Mouse (Mus musculus): ENCODE data around the gene Dot1l. TPM values are rescaled to one million over a fixed set of nuclear protein-coding genes. Genes with fewer than 3 reads are reported as not detected.

Dot1l gene
- total and polyA plus RNA-seq, 3 experiments: 8.7 to 118 (median 105) TPM

DNA sequence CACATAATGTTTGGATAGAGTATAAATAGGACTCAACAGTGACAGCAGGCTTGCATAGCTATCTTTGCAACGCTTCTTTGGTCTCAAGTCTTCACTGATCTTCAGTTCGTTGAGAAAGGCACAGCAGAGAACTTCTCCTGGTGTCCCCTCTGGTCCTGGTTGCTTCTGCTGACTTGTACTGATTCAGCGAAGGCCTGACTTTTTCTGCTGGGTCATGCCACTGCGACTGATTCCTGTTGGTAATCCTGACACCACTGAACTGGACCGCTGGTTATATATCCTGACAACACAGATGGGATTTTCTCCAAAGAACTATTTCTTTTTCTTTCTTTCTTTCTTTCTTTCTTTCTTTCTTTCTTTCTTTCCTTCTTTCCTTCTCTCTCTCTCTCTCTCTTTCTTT, 67.5 kb downstream of the Dot1l start:
- H3K4me1 ChIP-seq (ENCODE audit: insufficient read depth, low read depth, low read length): peaks cover 44% of the 10 kb centered on the region
- ATAC-seq (ENCODE audit: extremely low read depth, insufficient number of reproducible peaks, low FRiP score, poor library complexity, severe bottlenecking): no peak
- no peak for TF ChIP-seq GATA2 (IDR thresholded peaks at IDR 0.05; ENCODE audit: borderline replicate concordance, low read depth, low read length)
- no peak for TF ChIP-seq GATA1 (IDR thresholded peaks at IDR 0.05; ENCODE audit: borderline replicate concordance, low read length)
- TF ChIP-seq POLR2AphosphoS5 (IDR thresholded peaks at IDR 0.05; ENCODE audit: insufficient replicate concordance, low read depth, low read length): no peak
- H3K27me3 ChIP-seq (ENCODE audit: insufficient read depth, low read length): no peaks in the 10 kb centered on the region
- H3K36me3 ChIP-seq (replicated peaks): peaks cover 2% of the 10 kb centered on the region
- H3K4me3 ChIP-seq (ENCODE audit: low read depth, low read length): no peak overlapping the region
- DNase-seq (ENCODE audit: low spot score): no peak
- no peaks in the 10 kb centered on the region for H3K9me3 ChIP-seq (replicated peaks)

DNA sequence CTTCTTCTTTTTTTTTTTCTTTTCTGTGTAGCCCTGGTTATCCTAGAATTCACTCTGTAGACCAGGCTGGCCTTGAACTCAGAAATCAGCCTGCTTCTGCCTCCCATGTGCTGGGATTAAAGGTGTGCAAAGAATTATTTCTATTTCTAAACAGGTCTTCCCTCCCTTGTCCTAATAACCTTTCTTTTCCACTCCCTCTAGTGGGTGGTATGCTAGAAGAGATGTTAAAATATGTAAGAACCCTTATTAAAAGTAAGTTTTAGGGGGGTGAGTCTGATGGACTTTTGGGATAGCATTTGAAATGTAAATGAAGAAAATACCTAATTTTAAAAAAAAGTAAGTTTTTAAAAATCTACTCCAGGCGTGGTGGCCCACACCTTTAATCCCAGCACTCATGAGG, 68.3 kb downstream of the Dot1l start:
- ATAC-seq (ENCODE audit: extremely low read depth, insufficient number of reproducible peaks, low FRiP score, poor library complexity, severe bottlenecking) (no peak), DNase-seq (ENCODE audit: low spot score) (no peak)
- TF ChIP-seq TAL1 (conservative IDR thresholded peaks at IDR 0.05; ENCODE audit: low read depth, low read length) (no peak), GATA2 (IDR thresholded peaks at IDR 0.05; ENCODE audit: borderline replicate concordance, low read depth, low read length) (no peak), GATA1 (IDR thresholded peaks at IDR 0.05; ENCODE audit: borderline replicate concordance, low read length) (no peak), CTCF (IDR thresholded peaks at IDR 0.05; ENCODE audit: low read depth, low read length) (no peak), POLR2AphosphoS5 (IDR thresholded peaks at IDR 0.05; ENCODE audit: insufficient replicate concordance, low read depth, low read length) (no peak)
- Histone ChIP-seq H3K9me3 (replicated peaks) (no peaks in the 10 kb centered on the region), H3K27me3 (ENCODE audit: insufficient read depth, low read length) (no peaks in the 10 kb centered on the region), H3K4me1 (ENCODE audit: insufficient read depth, low read depth, low read length) (peaks cover 49% of the 10 kb centered on the region), H3K4me3 (ENCODE audit: low read depth, low read length) (no peak overlapping the region), H3K36me3 (replicated peaks) (peaks cover 10% of the 10 kb centered on the region)

DNA sequence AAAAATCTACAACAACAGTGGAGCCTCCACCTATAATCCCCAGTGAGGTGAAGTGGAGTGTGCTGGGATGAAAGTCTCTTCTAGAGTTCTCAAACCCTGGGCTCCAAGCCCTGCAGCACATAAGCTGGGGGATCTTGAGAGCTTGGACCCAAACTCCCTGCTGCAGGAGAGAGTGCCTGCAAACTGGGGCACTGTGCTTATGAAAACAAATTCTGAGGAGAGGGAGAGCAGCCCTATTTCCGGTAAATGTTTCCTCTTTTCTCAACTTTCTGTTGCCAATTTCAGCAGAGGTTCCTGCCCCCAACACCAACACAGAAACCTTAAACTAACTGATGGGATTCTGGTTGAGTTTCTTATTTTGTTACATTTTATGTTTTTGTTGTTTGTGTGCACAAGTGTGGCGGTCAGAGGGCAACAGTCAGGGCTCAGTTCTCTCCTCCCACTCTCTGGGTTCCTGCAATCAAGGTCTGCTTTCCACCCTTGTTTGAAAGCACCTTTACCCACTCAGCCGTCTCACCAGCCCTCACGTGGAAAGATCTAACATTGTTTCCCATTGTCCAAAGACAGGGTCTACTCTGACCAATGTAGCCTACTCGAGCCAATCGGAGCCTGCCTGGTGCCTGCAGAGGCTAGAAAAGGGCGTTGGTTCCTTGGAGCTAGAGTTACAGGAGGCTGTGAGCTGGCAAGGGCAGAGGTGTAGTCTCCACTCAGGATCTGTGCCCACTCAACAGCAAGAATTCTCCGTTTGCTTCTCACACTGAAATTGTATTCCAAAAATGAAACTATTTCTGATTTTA, 69.0 kb downstream of the Dot1l start:
- peaks cover 47% of the 10 kb centered on the region for H3K4me1 ChIP-seq (ENCODE audit: insufficient read depth, low read depth, low read length)
- DNase-seq (ENCODE audit: low spot score) (no peak), ATAC-seq (ENCODE audit: extremely low read depth, insufficient number of reproducible peaks, low FRiP score, poor library complexity, severe bottlenecking) (no peak)
- peak overlapping the region; percentile 31; the same call in 1 of the 2 replicates for H3K4me3 ChIP-seq (ENCODE audit: low read depth, low read length)
- H3K27me3 ChIP-seq (ENCODE audit: insufficient read depth, low read length): no peaks in the 10 kb centered on the region
- H3K36me3 ChIP-seq (replicated peaks): peaks cover 15% of the 10 kb centered on the region
- TF ChIP-seq TAL1 (conservative IDR thresholded peaks at IDR 0.05; ENCODE audit: low read depth, low read length) (no peak), GATA2 (IDR thresholded peaks at IDR 0.05; ENCODE audit: borderline replicate concordance, low read depth, low read length) (no peak), GATA1 (IDR thresholded peaks at IDR 0.05; ENCODE audit: borderline replicate concordance, low read length) (no peak), CTCF (IDR thresholded peaks at IDR 0.05; ENCODE audit: low read depth, low read length) (no peak), POLR2AphosphoS5 (IDR thresholded peaks at IDR 0.05; ENCODE audit: insufficient replicate concordance, low read depth, low read length) (no peak)
- H3K9me3 ChIP-seq (replicated peaks): no peaks in the 10 kb centered on the region

DNA sequence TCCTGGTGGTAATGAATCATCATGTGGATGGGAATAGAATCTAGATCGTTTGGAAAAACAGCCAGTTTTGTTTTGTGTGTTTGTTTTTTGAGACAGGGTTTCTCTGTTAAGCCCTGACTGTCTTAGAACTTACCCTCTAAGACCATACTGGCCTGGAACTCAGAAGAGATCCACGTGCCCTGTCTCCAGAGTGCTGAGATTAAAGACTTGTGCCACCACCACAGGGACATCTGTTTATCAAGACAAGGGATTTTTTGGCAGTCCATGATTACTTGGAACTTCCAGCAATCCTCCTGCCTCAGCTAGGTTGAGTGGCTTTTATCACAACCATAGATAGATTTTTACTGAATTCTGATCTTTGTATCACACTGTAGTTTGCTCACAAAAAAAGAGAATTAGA, 69.8 kb downstream of the Dot1l start:
- no peaks in the 10 kb centered on the region for H3K9me3 ChIP-seq (replicated peaks)
- no peak for ATAC-seq (ENCODE audit: extremely low read depth, insufficient number of reproducible peaks, low FRiP score, poor library complexity, severe bottlenecking)
- TF ChIP-seq CTCF (IDR thresholded peaks at IDR 0.05; ENCODE audit: low read depth, low read length) (no peak), GATA2 (IDR thresholded peaks at IDR 0.05; ENCODE audit: borderline replicate concordance, low read depth, low read length) (no peak), POLR2AphosphoS5 (IDR thresholded peaks at IDR 0.05; ENCODE audit: insufficient replicate concordance, low read depth, low read length) (no peak), TAL1 (conservative IDR thresholded peaks at IDR 0.05; ENCODE audit: low read depth, low read length) (no peak), GATA1 (IDR thresholded peaks at IDR 0.05; ENCODE audit: borderline replicate concordance, low read length) (no peak)
- peaks cover 23% of the 10 kb centered on the region for H3K36me3 ChIP-seq (replicated peaks)
- no peak for DNase-seq (ENCODE audit: low spot score)
- no peak overlapping the region for H3K4me3 ChIP-seq (ENCODE audit: low read depth, low read length)
- H3K4me1 ChIP-seq (ENCODE audit: insufficient read depth, low read depth, low read length): peaks cover 47% of the 10 kb centered on the region
- H3K27me3 ChIP-seq (ENCODE audit: insufficient read depth, low read length): no peaks in the 10 kb centered on the region

DNA sequence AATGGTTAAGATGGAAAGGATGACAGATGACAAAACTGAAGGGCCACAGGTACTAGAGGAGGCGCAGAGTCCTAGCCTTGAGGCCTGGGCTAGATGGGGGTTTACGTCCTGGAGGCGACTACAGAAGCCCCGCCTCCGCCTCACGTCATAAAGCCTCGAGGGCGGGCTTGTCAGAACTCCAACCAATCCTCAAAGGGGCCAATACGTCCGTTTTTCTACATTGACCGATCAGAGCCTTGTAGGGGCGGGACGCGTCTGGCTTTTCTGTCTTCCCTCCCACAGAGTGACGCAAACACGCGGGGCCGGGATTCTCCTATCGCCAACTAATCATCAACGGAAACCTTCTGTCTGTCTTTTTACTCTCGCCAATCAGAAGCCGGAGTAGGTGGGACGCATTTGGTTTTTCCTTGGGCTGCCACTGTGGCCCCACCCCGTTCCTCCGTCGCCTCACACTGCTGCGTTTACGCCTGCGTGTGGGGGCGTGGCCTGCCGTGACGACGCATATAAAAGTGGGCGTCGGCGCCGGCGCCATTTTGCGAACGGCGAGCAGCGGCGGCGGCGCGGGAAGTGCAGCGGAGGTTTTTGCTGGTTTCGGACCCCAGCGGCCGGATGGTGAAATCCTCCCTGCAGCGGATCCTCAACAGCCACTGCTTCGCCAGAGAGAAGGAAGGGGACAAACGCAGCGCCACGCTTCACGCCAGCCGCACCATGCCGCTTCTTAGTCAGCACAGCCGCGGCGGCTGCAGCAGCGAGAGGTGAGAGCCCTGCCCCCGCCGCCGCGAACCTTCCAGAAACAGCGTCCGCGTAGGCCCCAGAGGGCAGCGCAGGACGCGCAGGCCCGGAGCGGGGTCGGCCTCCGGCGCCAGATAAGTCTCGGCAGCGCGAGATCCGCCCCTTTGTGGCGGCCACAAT, 71.4 kb downstream of the Dot1l start, which contains the start of gene Oaz1:
Gene Oaz1 (plus strand): TSS at position 506 of the 912 bp plus-strand sequence.
- peak within 1 kb of the TSS; percentile 77 for H3K4me3 ChIP-seq (ENCODE audit: low read depth, low read length)
- no peaks in the 10 kb centered on the region for H3K9me3 ChIP-seq (replicated peaks)
- DNase-seq (ENCODE audit: low spot score): peak; percentile 96
- H3K4me1 ChIP-seq (ENCODE audit: insufficient read depth, low read depth, low read length): peaks cover 61% of the 10 kb centered on the region
- ATAC-seq (ENCODE audit: extremely low read depth, insufficient number of reproducible peaks, low FRiP score, poor library complexity, severe bottlenecking): peak; percentile 97
- no peaks in the 10 kb centered on the region for H3K27me3 ChIP-seq (ENCODE audit: insufficient read depth, low read length)
- H3K36me3 ChIP-seq (replicated peaks): peaks cover 37% of the 10 kb centered on the region
- TF ChIP-seq CTCF (IDR thresholded peaks at IDR 0.05; ENCODE audit: low read depth, low read length) (no peak), GATA1 (IDR thresholded peaks at IDR 0.05; ENCODE audit: borderline replicate concordance, low read length) (no peak), POLR2AphosphoS5 (IDR thresholded peaks at IDR 0.05; ENCODE audit: insufficient replicate concordance, low read depth, low read length) (no peak), TAL1 (conservative IDR thresholded peaks at IDR 0.05; ENCODE audit: low read depth, low read length) (no peak), GATA2 (IDR thresholded peaks at IDR 0.05; ENCODE audit: borderline replicate concordance, low read depth, low read length) (no peak)

Measured in G1E (cell line).